ENCODE assay signal across 8 mouse cellular contexts in the genomic region with DNA sequence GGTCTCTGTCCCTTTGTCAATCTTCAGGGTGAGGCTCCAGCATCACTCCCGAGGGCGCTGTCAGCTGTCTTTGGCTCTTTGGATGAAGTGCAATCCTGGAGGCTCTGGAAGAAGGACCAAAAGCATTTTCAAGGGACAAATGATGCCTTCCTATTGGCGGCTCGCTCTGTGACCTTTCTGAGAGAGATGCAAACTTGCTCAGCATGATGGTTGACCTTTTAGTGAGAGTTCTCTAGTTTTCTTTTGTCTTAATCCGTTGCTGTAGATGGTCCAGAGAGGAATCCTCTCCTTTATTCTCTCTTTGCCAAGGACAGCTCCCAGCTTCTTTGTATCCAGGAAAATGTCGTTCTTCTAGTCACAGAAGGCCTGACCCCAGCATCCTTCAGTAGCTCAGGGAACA. TPM values are rescaled to one million over a fixed set of nuclear protein-coding genes. Genes with fewer than 3 reads are reported as not detected.
A peak's percentile ranks its signal among the peaks of the same experiment; 100 is the strongest.
DNase-seq lines count a peak whose midpoint lies in the region; ATAC-seq and TF ChIP-seq lines count a peak whose summit lies in the region.

No protein-coding gene starts in this region.

- H3K9me3 ChIP-seq in kidney, postnatal 0 days (replicated peaks; ENCODE audit: low read length), result no peaks in the 10 kb centered on the region
- no peaks in the 10 kb centered on the region for H3K9me3 ChIP-seq in intestine, postnatal 0 days (ENCODE audit: control insufficient read depth)
- no peaks in the 10 kb centered on the region for H3K9me3 ChIP-seq in neural tube, embryonic 15.5 days (replicated peaks)

- H3K4me3 ChIP-seq in kidney, postnatal 0 days (replicated peaks; ENCODE audit: low read depth, low read length), result peak overlapping the region; percentile 20; the same call in 1 of the 2 replicates
- no peak overlapping the region for H3K4me3 ChIP-seq in embryonic fibroblast, embryonic 13.5 days (ENCODE audit: insufficient read depth, low read length)
- H3K4me3 ChIP-seq in intestine, postnatal 0 days (ENCODE audit: low read depth, low read length), result peak overlapping the region; percentile 26
- H3K4me3 ChIP-seq in neural tube, embryonic 15.5 days (replicated peaks), result peak overlapping the region; percentile 33

- H3K4me1 ChIP-seq in kidney, postnatal 0 days (replicated peaks; ENCODE audit: insufficient read depth, low read length), result peaks cover 12% of the 10 kb centered on the region; the same call in 1 of the 2 replicates
- H3K4me1 ChIP-seq in embryonic fibroblast, embryonic 13.5 days (ENCODE audit: control insufficient read depth, insufficient read depth, low read length), result peaks cover 14% of the 10 kb centered on the region
- no peaks in the 10 kb centered on the region for H3K4me1 ChIP-seq in intestine, postnatal 0 days (replicated peaks; ENCODE audit: control insufficient read depth, insufficient read depth, low read length)
- peaks cover 45% of the 10 kb centered on the region for H3K4me1 ChIP-seq in neural tube, embryonic 15.5 days

- H3K36me3 ChIP-seq in kidney, postnatal 0 days (ENCODE audit: insufficient read depth, low read length), result no peaks in the 10 kb centered on the region
- H3K36me3 ChIP-seq in intestine, postnatal 0 days (ENCODE audit: control insufficient read depth, insufficient read depth), result no peaks in the 10 kb centered on the region
- H3K36me3 ChIP-seq in neural tube, embryonic 15.5 days, result no peaks in the 10 kb centered on the region

- WGBS in kidney, postnatal 0 days, result 32% methylated on average over 6 of the region's 6 CpGs
- 42% methylated on average over 6 of the region's 6 CpGs for WGBS in intestine, postnatal 0 days
- WGBS in neural tube, embryonic 15.5 days, result 18% methylated on average over 6 of the region's 6 CpGs

- ATAC-seq in kidney, postnatal 0 days (replicated peaks; ENCODE audit: low FRiP score, low read depth), result no peak
- no peak for ATAC-seq in intestine, postnatal 0 days
- 0 out of 2 replicates have a peak, but pooled peaks have one; percentile 16 for ATAC-seq in neural tube, embryonic 15.5 days (ENCODE audit: low FRiP score)

- no peak for TF ChIP-seq POLR2A in embryonic fibroblast, embryonic 13.5 days (IDR thresholded peaks at IDR 0.05; ENCODE audit: low read depth, low read length)

- H3K27me3 ChIP-seq in kidney, postnatal 0 days (ENCODE audit: insufficient read depth, low read length), result no peaks in the 10 kb centered on the region
- no peaks in the 10 kb centered on the region for H3K27me3 ChIP-seq in intestine, postnatal 0 days (replicated peaks; ENCODE audit: control insufficient read depth, insufficient read depth, low read length)
- no peaks in the 10 kb centered on the region for H3K27me3 ChIP-seq in neural tube, embryonic 15.5 days (replicated peaks)

- DNase-seq in kidney, postnatal 0 days (ENCODE audit: low spot score), result no peak
- DNase-seq in kidney, adult 9 months, result no peak
- DNase-seq in gastrocnemius, postnatal 4 days (ENCODE audit: low spot score in 2 of 2), result no peak
- no peak for DNase-seq in layer of hippocampus, postnatal 25 days (ENCODE audit: extremely low spot score in 1 of 2, low spot score in 1 of 2)
- no peak for DNase-seq in thymus, postnatal 10 days (ENCODE audit: low spot score in 2 of 2)

- H3K9ac ChIP-seq in kidney, postnatal 0 days (ENCODE audit: low read depth, low read length), result peak overlapping the region; percentile 40; the same call in 1 of the 2 replicates
- H3K9ac ChIP-seq in intestine, postnatal 0 days (ENCODE audit: low read depth, low read length), result no peak overlapping the region
- H3K9ac ChIP-seq in neural tube, embryonic 15.5 days (replicated peaks), result peak overlapping the region; percentile 51

- peak overlapping the region; percentile 8; the same call in 1 of the 2 replicates for H3K27ac ChIP-seq in kidney, postnatal 0 days
- peak overlapping the region; percentile 41; the same call in 1 of the 2 replicates for H3K27ac ChIP-seq in embryonic fibroblast, embryonic 13.5 days (ENCODE audit: insufficient read depth, low read length)
- 0 out of 2 replicates have a peak overlapping the region, but pooled peaks have one; percentile 3 for H3K27ac ChIP-seq in intestine, postnatal 0 days (ENCODE audit: low read depth, low read length)
- H3K27ac ChIP-seq in neural tube, embryonic 15.5 days (replicated peaks), result peak overlapping the region; percentile 74

- H3K4me2 ChIP-seq in kidney, postnatal 0 days (ENCODE audit: low read length), result peak overlapping the region; percentile 53
- peak overlapping the region; percentile 57 for H3K4me2 ChIP-seq in intestine, postnatal 0 days (replicated peaks; ENCODE audit: low read depth)
- H3K4me2 ChIP-seq in neural tube, embryonic 15.5 days, result peak overlapping the region; percentile 61

- TF ChIP-seq CTCF in kidney, postnatal 0 days (IDR thresholded peaks at IDR 0.05; ENCODE audit: low read depth), result no peak
- no peak for TF ChIP-seq CTCF in embryonic fibroblast, embryonic 13.5 days (IDR thresholded peaks at IDR 0.05; ENCODE audit: borderline replicate concordance, insufficient read depth, low read length)
- no peak for TF ChIP-seq CTCF in intestine, postnatal 0 days (IDR thresholded peaks at IDR 0.05; ENCODE audit: low read depth)

RNA-seq across cellular contexts. Expression of gene Apol7a, which starts 39.8 kb away (rescaled TPM):
- 0.09 and 0.13 TPM in 2 replicates for polyA plus RNA-seq in kidney, postnatal 0 days (2015; fragmentation: Nextera tagmentation; extraction: Ambion mirVana)
- polyA plus RNA-seq in embryonic fibroblast, embryonic 13.5 days (2011; ENCODE audit: insufficient read length, low read depth, missing spikeins), result 0.76 and 1.3 TPM in 2 replicates
- 30.9 and 31.4 TPM in 2 replicates for polyA plus RNA-seq in intestine, postnatal 0 days (2015; fragmentation: Nextera tagmentation; extraction: Ambion mirVana)
- polyA plus RNA-seq in neural tube, embryonic 15.5 days (2015; fragmentation: Nextera tagmentation; extraction: Ambion mirVana), result 0.19 TPM in 1 of 2 replicates, not detected in the other
- total RNA-seq in gastrocnemius, postnatal 4 days (2021), result under 1 TPM; 0.69 to 0.86 TPM
- total RNA-seq in layer of hippocampus, postnatal 25 days (2021), result not detected

RNA-seq across cellular contexts. Expression of gene Apol9a, which starts 51.9 kb away (rescaled TPM):
- 0.33 TPM in 1 of 2 replicates, not detected in the other for polyA plus RNA-seq in kidney, postnatal 0 days (2015; fragmentation: Nextera tagmentation; extraction: Ambion mirVana)
- 3.9 and 5.5 TPM in 2 replicates for polyA plus RNA-seq in embryonic fibroblast, embryonic 13.5 days (2011; ENCODE audit: insufficient read length, low read depth, missing spikeins)
- polyA plus RNA-seq in intestine, postnatal 0 days (2015; fragmentation: Nextera tagmentation; extraction: Ambion mirVana), result 26.2 and 33.1 TPM in 2 replicates
- 0.28 and 0.37 TPM in 2 replicates for polyA plus RNA-seq in neural tube, embryonic 15.5 days (2015; fragmentation: Nextera tagmentation; extraction: Ambion mirVana)
- total RNA-seq in gastrocnemius, postnatal 4 days (2021), result not detected
- total RNA-seq in layer of hippocampus, postnatal 25 days (2021), result not detected

RNA-seq across cellular contexts. Expression of gene Rbfox2, which starts 52.3 kb away (rescaled TPM):
- 22.7 and 25.1 TPM in 2 replicates for polyA plus RNA-seq in kidney, postnatal 0 days (2015; fragmentation: Nextera tagmentation; extraction: Ambion mirVana)
- 228 and 253 TPM in 2 replicates for polyA plus RNA-seq in embryonic fibroblast, embryonic 13.5 days (2011; ENCODE audit: insufficient read length, low read depth, missing spikeins)
- 16.8 and 20.3 TPM in 2 replicates for polyA plus RNA-seq in intestine, postnatal 0 days (2015; fragmentation: Nextera tagmentation; extraction: Ambion mirVana)
- polyA plus RNA-seq in neural tube, embryonic 15.5 days (2015; fragmentation: Nextera tagmentation; extraction: Ambion mirVana), result 103 and 120 TPM in 2 replicates
- total RNA-seq in gastrocnemius, postnatal 4 days (2021), result 100 to 1,000 TPM; 289 to 339 TPM
- 100 to 1,000 TPM; 220 to 233 TPM for total RNA-seq in layer of hippocampus, postnatal 25 days (2021)

Comparison
In these comparisons a context has a peak if more than half of its experiments do, and no peak if none do; other contexts are left out.
1. H3K27ac ChIP-seq: peak in every context shown above with its lines; median percentile 74 in neural tube, embryonic 15.5 days; 41 in embryonic fibroblast, embryonic 13.5 days; 8 in kidney, postnatal 0 days; 3 in intestine, postnatal 0 days.
2. RNA of gene Apol7a, which starts 39.8 kb away (polyA plus RNA-seq): 30.9 to 31.4 TPM in intestine, postnatal 0 days; 0.76 to 1.3 TPM in embryonic fibroblast, embryonic 13.5 days, 0.09 to 0.13 TPM in kidney, postnatal 0 days and 0.19 TPM in neural tube, embryonic 15.5 days; every median in the first group is over 10 times any median in the second.
3. Peak in every context shown above with its lines, with median percentiles within 50 percentile points of each other: H3K4me2 ChIP-seq.